ENCODE assay signal across 11 mouse cellular contexts in genomic region chr2:106822540-106822939, GRCm38 (mm10).
DNase-seq lines count a peak whose midpoint lies in the region; ATAC-seq lines count a peak whose summit lies in the region.
"Had no signal": no experiment of that assay in that cellular context is flagged by ENCODE, and none has a peak within 500 bp of the region (broad histone marks: within the 10 kb centered on the region; RNA-seq: fewer than 3 reads in every experiment).

No protein-coding gene starts in this region.

- ATAC-seq in kidney, embryonic 16.5 days (ENCODE audit: low FRiP score, low TSS enrichment): peak; percentile 82
- peak; percentile 84 for ATAC-seq in neural tube, embryonic 13.5 days (ENCODE audit: low read depth)
- no peak for ATAC-seq in erythroblast, adult 5-6 weeks (replicated peaks; ENCODE audit: low FRiP score, poor library complexity, severe bottlenecking)

- intact Hi-C loops in left cerebral cortex, postnatal 14 days (cut with DNase I): no loop called here

- no peak overlapping the region for H3K4me3 ChIP-seq in kidney, embryonic 16.5 days (ENCODE audit: low read length)
- H3K4me3 ChIP-seq in neural tube, embryonic 13.5 days: no peak overlapping the region
- H3K4me3 ChIP-seq: stomach, embryonic 15.5 days had no signal

- H3K27ac ChIP-seq in kidney, embryonic 16.5 days (ENCODE audit: low read length): peak overlapping the region; percentile 22; the same call in 1 of the 2 replicates
- H3K27ac ChIP-seq in neural tube, embryonic 13.5 days (replicated peaks): peak overlapping the region; percentile 66
- H3K27ac ChIP-seq: stomach, embryonic 15.5 days had no signal

- no peaks in the 10 kb centered on the region for H3K36me3 ChIP-seq in kidney, embryonic 16.5 days (ENCODE audit: insufficient read depth, low read length)
- H3K36me3 ChIP-seq in neural tube, embryonic 13.5 days: no peaks in the 10 kb centered on the region
- H3K36me3 ChIP-seq: stomach, embryonic 15.5 days had no signal

- peaks cover 23% of the 10 kb centered on the region for H3K4me1 ChIP-seq in kidney, embryonic 16.5 days (ENCODE audit: insufficient read depth, low read length)
- H3K4me1 ChIP-seq in neural tube, embryonic 13.5 days (replicated peaks): peaks cover 36% of the 10 kb centered on the region

- H3K9me3 ChIP-seq in kidney, embryonic 16.5 days (ENCODE audit: low read length): no peaks in the 10 kb centered on the region
- no peaks in the 10 kb centered on the region for H3K9me3 ChIP-seq in neural tube, embryonic 13.5 days
- H3K9me3 ChIP-seq: stomach, embryonic 15.5 days had no signal

- H3K4me2 ChIP-seq in kidney, embryonic 16.5 days (replicated peaks; ENCODE audit: low read depth, low read length): no peak overlapping the region
- H3K4me2 ChIP-seq in neural tube, embryonic 13.5 days: no peak overlapping the region; the same call in 1 of the 2 replicates
- H3K4me2 ChIP-seq: stomach, embryonic 15.5 days had no signal

- 4% methylated on average over 5 of the region's 5 CpGs for WGBS in kidney, embryonic 16.5 days
- WGBS in neural tube, embryonic 13.5 days: 5% methylated on average over 5 of the region's 5 CpGs

- DNase-seq in kidney, adult 11 months: no peak
- peak; percentile 50 for DNase-seq in embryo, embryonic 9.5 days (ENCODE audit: extremely low spot score)
- peak; percentile 53 for DNase-seq in lung, postnatal 10 days
- DNase-seq in left cerebral cortex, postnatal 14 days (ENCODE audit: low spot score in 2 of 2): no peak
- DNase-seq in urinary bladder, postnatal 10 days (ENCODE audit: low spot score): no peak
- DNase-seq: cerebellum, postnatal 10 days; heart, adult 18-20 months had no signal

- no peak overlapping the region for H3K9ac ChIP-seq in kidney, embryonic 16.5 days (replicated peaks; ENCODE audit: low read length)
- peak overlapping the region; percentile 2; the same call in 1 of the 2 replicates for H3K9ac ChIP-seq in neural tube, embryonic 13.5 days
- H3K9ac ChIP-seq: stomach, embryonic 15.5 days had no signal

- no peaks in the 10 kb centered on the region for H3K27me3 ChIP-seq in kidney, embryonic 16.5 days (ENCODE audit: insufficient read depth, low read length)
- no peaks in the 10 kb centered on the region for H3K27me3 ChIP-seq in neural tube, embryonic 13.5 days
- H3K27me3 ChIP-seq: stomach, embryonic 15.5 days had no signal

Comparison
In these comparisons a context has a peak if more than half of its experiments do, and no peak if none do; other contexts are left out.
1. DNase-seq: peak in embryo, embryonic 9.5 days (single experiment) and lung, postnatal 10 days (single experiment); none in kidney, adult 11 months (single experiment), left cerebral cortex, postnatal 14 days (0 of 2) and urinary bladder, postnatal 10 days (single experiment).